Mouse (Mus musculus) limb, embryonic 14.5 days (tissue): ENCODE data around the gene Atp2c1. TPM values are rescaled to one million over a fixed set of nuclear protein-coding genes. Genes with fewer than 3 reads are reported as not detected.

Experiments used
- ATAC-seq: fragments of 200-750 bp; cut with Nextera tagmentation; 2 replicates; pipeline ENCODE4 v1.8.0; 2017; ENCODE audit warnings: low read depth, moderate number of reproducible peaks, moderate TSS enrichment; ENCODE audit not compliant: low FRiP score
- DNase-seq: peaks from one replicate; pipeline ENCODE4 v3.0.0-alpha.2; 2015; ENCODE audit warnings: low spot score
- H3K27ac ChIP-seq: fragments of 300-500 bp; sonication (generic); replicated peaks from 2 replicates; pipeline ENCODE4 v1.5.1; 2014; ENCODE audit warnings: low read depth, mild to moderate bottlenecking, low read length, moderate library complexity, mixed read lengths
- H3K27me3 ChIP-seq: fragments of 300-500 bp; sonication (generic); 2 replicates; pipeline ENCODE4 v1.6.1; 2014; ENCODE audit warnings: low read length, mixed read lengths; ENCODE audit not compliant: control insufficient read depth, insufficient read depth
- H3K36me3 ChIP-seq: fragments of 300-500 bp; sonication (generic); 2 replicates; pipeline ENCODE4 v1.6.1; 2014; ENCODE audit warnings: mild to moderate bottlenecking, low read length, moderate library complexity, mixed read lengths; ENCODE audit not compliant: control insufficient read depth, insufficient read depth
- H3K4me1 ChIP-seq: fragments of 300-500 bp; sonication (generic); 2 replicates; pipeline ENCODE4 v1.6.1; 2014; ENCODE audit warnings: antibody characterized with exemption, low read length, mixed read lengths; ENCODE audit not compliant: control insufficient read depth, insufficient read depth
- H3K4me2 ChIP-seq: fragments of 300-500 bp; sonication (generic); replicated peaks from 2 replicates; pipeline ENCODE4 v1.6.1; 2014; ENCODE audit warnings: low read depth, mild to moderate bottlenecking, low read length, moderate library complexity; ENCODE audit not compliant: severe bottlenecking
- H3K4me3 ChIP-seq: fragments of 300-500 bp; sonication (generic); replicated peaks from 2 replicates; pipeline ENCODE4 v1.5.1; 2014; ENCODE audit warnings: low read length
- H3K9ac ChIP-seq: fragments of 300-500 bp; sonication (generic); 2 replicates; pipeline ENCODE4 v1.6.1; 2014; ENCODE audit warnings: mild to moderate bottlenecking, low read depth, low read length, moderate library complexity; ENCODE audit not compliant: severe bottlenecking
- H3K9me3 ChIP-seq: fragments of 300-500 bp; sonication (generic); 2 replicates; pipeline ENCODE4 v1.6.1; 2016; ENCODE audit warnings: low read length; ENCODE audit not compliant: control insufficient read depth
- POLR2A ChIP-seq: fragments of 200-500 bp; IDR thresholded peaks from 2 replicates; pipeline ENCODE4 v1.8.0; 2012; ENCODE audit warnings: inconsistent platforms, mild to moderate bottlenecking, moderate library complexity, borderline replicate concordance; ENCODE audit not compliant: insufficient read depth, insufficient read length; ENCODE audit errors: extremely low read depth
- WGBS: fragments of 180-500 bp; shearing (Covaris S2); extraction: QIAGEN DNeasy Blood & Tissue Kit; methylation state at CpG from one replicate; pipeline ENCODE4 v1.1.7; 2014; 5-methylcytosine and 5-hydroxymethylcytosine counted together
- polyA plus RNA-seq, 2 experiments: library from polyadenylated mRNA; depleted of rRNA in 1 of 2; stranded (reverse) in 1 of 2; unstranded in 1 of 2; fragments of >200 nt; fragmentation: Nextera tagmentation in 1 of 2; extraction: Ambion mirVana in 1 of 2; gene quantifications; 2 replicates each; pipeline versions ENCODE4 v1.2.1 to v1.2.3; 2012 to 2014

The Atp2c1 gene
- polyA plus RNA-seq, 2 experiments, result 53.0 to 62.8 TPM

- no peaks in the 10 kb centered on the region for H3K9me3 ChIP-seq
- TF ChIP-seq POLR2A, result no peak
- no peaks in the 10 kb centered on the region for H3K4me1 ChIP-seq
- 86% methylated on average over 5 of the region's 5 CpGs for WGBS
- no peak overlapping the region for H3K27ac ChIP-seq
- DNase-seq (no peak), ATAC-seq (no peak)
- H3K9ac ChIP-seq, result no peak overlapping the region
- no peaks in the 10 kb centered on the region for H3K36me3 ChIP-seq
- H3K4me2 ChIP-seq, result no peak overlapping the region
- no peaks in the 10 kb centered on the region for H3K27me3 ChIP-seq
- H3K4me3 ChIP-seq, result no peak overlapping the region
Observed at GRCm38 (mm10) chr9:105484338-105485084, 42.6 kb downstream of the Atp2c1 start.

- no peak overlapping the region for H3K4me2 ChIP-seq
- DNase-seq (no peak), ATAC-seq (no peak)
- no peak for TF ChIP-seq POLR2A
- H3K36me3 ChIP-seq, result no peaks in the 10 kb centered on the region
- no peak overlapping the region for H3K9ac ChIP-seq
- no peak overlapping the region for H3K4me3 ChIP-seq
- no peak overlapping the region for H3K27ac ChIP-seq
- no peaks in the 10 kb centered on the region for H3K9me3 ChIP-seq
- 90% methylated on average over 11 of the region's 11 CpGs for WGBS
- H3K27me3 ChIP-seq, result no peaks in the 10 kb centered on the region
- H3K4me1 ChIP-seq, result no peaks in the 10 kb centered on the region
Observed at GRCm38 (mm10) chr9:105483880-105484279, 43.2 kb downstream of the Atp2c1 start.

DNA sequence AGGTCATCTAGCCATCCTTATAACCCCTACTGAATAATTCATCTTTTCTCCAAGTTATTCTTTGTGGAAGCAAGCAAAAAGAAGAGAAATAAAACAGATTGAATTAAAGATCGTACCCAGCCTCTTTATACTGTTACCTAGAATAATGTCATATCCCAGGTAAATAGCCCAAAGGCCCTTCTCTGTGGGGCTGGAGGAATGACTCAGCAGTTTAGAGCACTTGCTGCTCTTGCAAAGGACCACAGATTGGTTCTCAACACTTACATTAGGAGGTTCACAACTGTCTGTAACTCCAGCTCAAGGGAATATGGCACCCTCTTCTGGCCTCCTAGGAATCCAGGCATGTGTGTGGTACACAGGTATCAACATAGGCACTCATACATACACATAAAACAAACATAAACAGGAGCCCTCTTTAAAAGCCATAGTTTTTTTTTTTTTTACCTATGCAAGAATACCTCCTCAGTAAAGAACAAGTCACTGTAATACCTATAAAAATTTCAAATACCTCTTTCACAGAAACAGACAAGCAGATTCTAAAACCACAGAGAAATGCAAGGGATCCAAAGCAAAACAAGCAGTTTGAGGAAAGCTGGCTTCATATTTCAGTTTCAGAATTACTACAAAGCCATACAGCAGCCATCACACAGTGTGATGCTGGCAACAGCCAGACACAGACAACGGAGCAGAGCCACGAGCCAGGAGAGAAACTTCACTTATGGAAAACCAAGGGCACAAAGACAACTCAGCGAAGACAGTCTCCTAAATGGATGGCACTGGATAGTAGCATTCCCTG lies 44.2 kb downstream of the Atp2c1 start:
- DNase-seq (no peak), ATAC-seq (no peak)
- TF ChIP-seq POLR2A, result no peak
- H3K9ac ChIP-seq, result no peak overlapping the region
- no peak overlapping the region for H3K4me2 ChIP-seq
- H3K4me1 ChIP-seq, result no peaks in the 10 kb centered on the region
- 88% methylated on average over 4 of the region's 4 CpGs for WGBS
- no peak overlapping the region for H3K27ac ChIP-seq
- no peaks in the 10 kb centered on the region for H3K27me3 ChIP-seq
- H3K4me3 ChIP-seq, result no peak overlapping the region
- H3K36me3 ChIP-seq, result no peaks in the 10 kb centered on the region
- H3K9me3 ChIP-seq, result no peaks in the 10 kb centered on the region

DNA sequence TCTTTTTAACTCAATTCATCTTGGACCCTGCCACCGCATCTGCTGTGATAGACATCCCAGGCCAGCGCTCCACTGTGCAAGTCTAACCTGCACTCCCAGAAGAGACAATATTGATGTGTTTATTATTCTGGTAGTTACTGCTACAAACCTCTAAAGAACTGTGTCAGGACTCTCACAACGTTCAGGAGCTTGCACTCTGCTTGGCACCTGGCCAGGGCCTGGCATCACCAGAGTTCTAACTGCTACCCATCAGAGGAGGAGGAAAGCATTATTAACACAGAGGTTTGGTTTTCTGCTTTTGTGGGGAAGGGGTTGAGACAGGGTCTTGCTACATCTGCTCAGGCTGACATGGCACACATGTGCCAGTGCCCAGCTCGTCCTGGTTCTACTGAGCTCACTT lies 45.0 kb downstream of the Atp2c1 start:
- no peak overlapping the region for H3K4me3 ChIP-seq
- TF ChIP-seq POLR2A, result no peak
- no peak overlapping the region for H3K9ac ChIP-seq
- no peaks in the 10 kb centered on the region for H3K9me3 ChIP-seq
- no peaks in the 10 kb centered on the region for H3K4me1 ChIP-seq
- no peak overlapping the region for H3K4me2 ChIP-seq
- H3K27ac ChIP-seq, result no peak overlapping the region
- ATAC-seq, result no peak
- H3K27me3 ChIP-seq, result no peaks in the 10 kb centered on the region
- 76% methylated on average over 4 of the region's 4 CpGs for WGBS
- no peaks in the 10 kb centered on the region for H3K36me3 ChIP-seq
- no peak for DNase-seq

DNA sequence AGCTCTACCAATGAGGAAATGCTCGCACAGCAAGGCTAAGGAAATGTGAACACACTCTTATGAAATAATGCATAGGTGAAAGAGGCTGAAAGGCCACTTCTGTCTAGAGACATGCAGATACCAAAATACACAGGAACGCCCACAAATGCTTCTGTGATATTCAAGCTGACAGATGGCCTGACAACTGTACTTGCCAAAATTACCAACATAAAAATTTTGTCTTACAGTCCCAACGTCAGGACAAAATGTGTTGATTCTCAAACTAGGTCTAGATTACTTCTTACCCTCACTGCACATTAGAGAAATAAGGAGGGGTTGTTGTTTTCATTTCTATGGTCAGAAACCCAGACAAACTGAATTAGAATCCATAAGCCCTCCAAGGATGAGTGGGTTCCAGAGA lies 51.0 kb downstream of the Atp2c1 start:
- Histone ChIP-seq H3K9me3 (no peaks in the 10 kb centered on the region), H3K36me3 (no peaks in the 10 kb centered on the region), H3K4me3 (no peak overlapping the region), H3K4me2 (no peak overlapping the region), H3K27me3 (no peaks in the 10 kb centered on the region), H3K27ac (no peak overlapping the region), H3K9ac (no peak overlapping the region), H3K4me1 (no peaks in the 10 kb centered on the region)
- no peak for ATAC-seq
- 93% methylated on average over 3 of the region's 3 CpGs for WGBS
- TF ChIP-seq POLR2A, result no peak
- no peak for DNase-seq
